Mouse (Mus musculus) spleen, postnatal 10 days (tissue): ENCODE results near the gene Msgn1.

Experiments used
- DNase-seq, 2 experiments: peaks; one replicate each; pipeline ENCODE4 v3.0.0; 2021 to 2022; ENCODE audit warnings: low spot score in 2 of 2

Msgn1 gene

GRCm38 (mm10) chr12:11208872-11209271, at the start of gene Msgn1:
Gene Msgn1, minus strand, starts transcription at chr12:11208972.
- DNase-seq, result no peak

GRCm38 (mm10) chr12:11250322-11250721, 41.5 kb upstream of the Msgn1 start:
- no peak for DNase-seq

GRCm38 (mm10) chr12:11247460-11247859, 38.7 kb upstream of the Msgn1 start:
- no peak for DNase-seq

GRCm38 (mm10) chr12:11235996-11236395, 27.2 kb upstream of the Msgn1 start:
- no peak for DNase-seq

GRCm38 (mm10) chr12:11230267-11230666, 21.5 kb upstream of the Msgn1 start:
- DNase-seq, result no peak

- DNase-seq, result no peak
These were observed 17.9 kb upstream of the Msgn1 start for GRCm38 (mm10) chr12:11226529-11227268.

GRCm38 (mm10) chr12:11226123-11226522, 17.4 kb upstream of the Msgn1 start:
- DNase-seq, result no peak

GRCm38 (mm10) chr12:11224722-11225121, 15.9 kb upstream of the Msgn1 start:
- no peak for DNase-seq

- no peak for DNase-seq
These were observed 14.3 kb upstream of the Msgn1 start for GRCm38 (mm10) chr12:11223090-11223489.

GRCm38 (mm10) chr12:11222566-11222965, 13.8 kb upstream of the Msgn1 start:
- DNase-seq, result no peak

GRCm38 (mm10) chr12:11221524-11222330, 13.0 kb upstream of the Msgn1 start:
- DNase-seq, result no peak

GRCm38 (mm10) chr12:11217726-11218250, 9.0 kb upstream of the Msgn1 start:
- no peak for DNase-seq

- DNase-seq, result no peak
These were observed 7.7 kb upstream of the Msgn1 start for GRCm38 (mm10) chr12:11216454-11216853.

GRCm38 (mm10) chr12:11215555-11215954, 6.8 kb upstream of the Msgn1 start:
- DNase-seq, result no peak

- no peak for DNase-seq
These were observed 6.0 kb upstream of the Msgn1 start for GRCm38 (mm10) chr12:11214776-11215175.

GRCm38 (mm10) chr12:11212881-11213280, 4.1 kb upstream of the Msgn1 start:
- DNase-seq, result no peak

- DNase-seq, result no peak
These were observed 1.6 kb upstream of the Msgn1 start for GRCm38 (mm10) chr12:11210361-11210760.

GRCm38 (mm10) chr12:11209636-11210035, 864 bp upstream of the Msgn1 start:
- no peak for DNase-seq

GRCm38 (mm10) chr12:11206321-11206720, 2.5 kb downstream of the Msgn1 start:
- DNase-seq, result no peak

GRCm38 (mm10) chr12:11203694-11204665, 4.8 kb downstream of the Msgn1 start:
- no peak for DNase-seq

- no peak for DNase-seq
These were observed 6.3 kb downstream of the Msgn1 start for GRCm38 (mm10) chr12:11202476-11202875.

GRCm38 (mm10) chr12:11200711-11201110, 8.1 kb downstream of the Msgn1 start:
- no peak for DNase-seq
